Mouse (Mus musculus): Measurements from ENCODE around the gene Bcl2l13. TPM values are rescaled to one million over a fixed set of nuclear protein-coding genes. Genes with fewer than 3 reads are reported as not detected.
"Not testable (repeated sequence)": the region's sequence is repeated elsewhere in the genome, so short reads cannot be mapped to it uniquely, and the experiment has no call there.

Gene Bcl2l13
- total RNA-seq, 2 experiments from 2014 or later, result 44.0 to 51.4 TPM

- Histone ChIP-seq H3K27ac (no peak overlapping the region), H3K4me3 (no peak overlapping the region)
- no peak for DNase-seq (ENCODE audit: extremely low spot score in 1 of 2, low spot score in 2 of 2)
- TF ChIP-seq CTCF (IDR thresholded peaks at IDR 0.05), result no peak
- intact Hi-C loops (cut with DNase I), result no loop called here
Measured at GRCm38 (mm10) chr6:120832097-120832496, 3.9 kb upstream of the Bcl2l13 start.

- no peak for TF ChIP-seq CTCF (IDR thresholded peaks at IDR 0.05)
- no peak overlapping the region for H3K27ac ChIP-seq
- intact Hi-C loops (cut with DNase I), result no loop called here
- H3K4me3 ChIP-seq, result no peak overlapping the region
- DNase-seq (ENCODE audit: extremely low spot score in 1 of 2, low spot score in 2 of 2), result no peak
Measured at GRCm38 (mm10) chr6:120834766-120835321, 1.2 kb upstream of the Bcl2l13 start.

GRCm38 (mm10) chr6:120836389-120837151 lies 558 bp downstream of the Bcl2l13 start:
- H3K27ac ChIP-seq, result peak overlapping the region; percentile 98
- H3K4me3 ChIP-seq, result peak overlapping the region; percentile 89
- DNase-seq (ENCODE audit: extremely low spot score in 1 of 2, low spot score in 2 of 2), result no peak
- intact Hi-C loops (cut with DNase I), result loop anchor here (1.0 kb wide), 1 partner anchor 14 kb away; the partner anchor contains the start of gene Atp6v1e1
- TF ChIP-seq CTCF (IDR thresholded peaks at IDR 0.05), result no peak

- intact Hi-C loops (cut with DNase I), result no loop called here
- no peak overlapping the region for H3K27ac ChIP-seq
- no peak for DNase-seq (ENCODE audit: extremely low spot score in 1 of 2, low spot score in 2 of 2)
- TF ChIP-seq CTCF (IDR thresholded peaks at IDR 0.05), result no peak
- H3K4me3 ChIP-seq, result peak overlapping the region; percentile 89
Measured at GRCm38 (mm10) chr6:120837152-120837530, 1.1 kb downstream of the Bcl2l13 start.

GRCm38 (mm10) chr6:120840258-120840657 lies 4.2 kb downstream of the Bcl2l13 start:
- intact Hi-C loops (cut with DNase I), result no loop called here
- no peak for TF ChIP-seq CTCF (IDR thresholded peaks at IDR 0.05)
- no peak for DNase-seq (ENCODE audit: extremely low spot score in 1 of 2, low spot score in 2 of 2)
- Histone ChIP-seq H3K4me3 (no peak overlapping the region), H3K27ac (no peak overlapping the region)

GRCm38 (mm10) chr6:120841754-120842153 lies 5.7 kb downstream of the Bcl2l13 start:
- H3K27ac ChIP-seq, result no peak overlapping the region
- no peak for TF ChIP-seq CTCF (IDR thresholded peaks at IDR 0.05)
- no peak for DNase-seq (ENCODE audit: extremely low spot score in 1 of 2, low spot score in 2 of 2)
- H3K4me3 ChIP-seq, result no peak overlapping the region
- intact Hi-C loops (cut with DNase I), result no loop called here

DNA sequence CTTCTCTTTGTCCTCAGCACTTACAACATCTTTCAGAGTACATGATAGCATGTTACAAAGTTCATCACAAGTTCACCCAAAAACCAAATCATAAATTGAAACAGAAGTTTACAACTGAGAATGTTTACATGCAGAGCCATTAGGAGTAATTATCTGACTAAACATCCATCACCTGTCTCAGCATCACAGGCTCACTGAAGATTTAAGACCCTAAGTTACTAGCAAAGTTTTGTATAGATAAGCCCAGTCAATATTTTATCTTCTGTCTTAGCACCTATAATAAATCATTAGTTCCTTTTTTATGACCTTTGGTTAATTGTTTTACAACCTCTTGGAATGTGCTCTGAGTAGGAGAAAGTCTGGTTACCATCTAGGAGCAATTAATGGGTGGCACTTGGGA lies 14.7 kb downstream of the Bcl2l13 start:
- H3K4me3 ChIP-seq; intact Hi-C loops (cut with DNase I); H3K27ac ChIP-seq; DNase-seq (ENCODE audit: extremely low spot score in 1 of 2, low spot score in 2 of 2): not testable (repeated sequence)

GRCm38 (mm10) chr6:120854413-120854812 lies 18.4 kb downstream of the Bcl2l13 start:
- Histone ChIP-seq H3K27ac (no peak overlapping the region), H3K4me3 (no peak overlapping the region)
- intact Hi-C loops (cut with DNase I), result no loop called here
- TF ChIP-seq CTCF (IDR thresholded peaks at IDR 0.05), result no peak
- no peak for DNase-seq (ENCODE audit: extremely low spot score in 1 of 2, low spot score in 2 of 2)

GRCm38 (mm10) chr6:120858217-120858711 lies 22.3 kb downstream of the Bcl2l13 start:
- H3K4me3 ChIP-seq, result no peak overlapping the region
- peak overlapping the region; percentile 50 for H3K27ac ChIP-seq
- TF ChIP-seq CTCF (IDR thresholded peaks at IDR 0.05), result no peak
- intact Hi-C loops (cut with DNase I), result loop anchor here (1.0 kb wide), 1 partner anchor 62 kb away; no protein-coding TSS in a partner anchor
- DNase-seq (ENCODE audit: extremely low spot score in 1 of 2, low spot score in 2 of 2), result peak; percentile 26 to 31

- no peak for DNase-seq (ENCODE audit: extremely low spot score in 1 of 2, low spot score in 2 of 2)
- Histone ChIP-seq H3K4me3 (no peak overlapping the region), H3K27ac (no peak overlapping the region)
- intact Hi-C loops (cut with DNase I), result no loop called here
- no peak for TF ChIP-seq CTCF (IDR thresholded peaks at IDR 0.05)
Measured at GRCm38 (mm10) chr6:120860079-120860478, 24.1 kb downstream of the Bcl2l13 start.

DNA sequence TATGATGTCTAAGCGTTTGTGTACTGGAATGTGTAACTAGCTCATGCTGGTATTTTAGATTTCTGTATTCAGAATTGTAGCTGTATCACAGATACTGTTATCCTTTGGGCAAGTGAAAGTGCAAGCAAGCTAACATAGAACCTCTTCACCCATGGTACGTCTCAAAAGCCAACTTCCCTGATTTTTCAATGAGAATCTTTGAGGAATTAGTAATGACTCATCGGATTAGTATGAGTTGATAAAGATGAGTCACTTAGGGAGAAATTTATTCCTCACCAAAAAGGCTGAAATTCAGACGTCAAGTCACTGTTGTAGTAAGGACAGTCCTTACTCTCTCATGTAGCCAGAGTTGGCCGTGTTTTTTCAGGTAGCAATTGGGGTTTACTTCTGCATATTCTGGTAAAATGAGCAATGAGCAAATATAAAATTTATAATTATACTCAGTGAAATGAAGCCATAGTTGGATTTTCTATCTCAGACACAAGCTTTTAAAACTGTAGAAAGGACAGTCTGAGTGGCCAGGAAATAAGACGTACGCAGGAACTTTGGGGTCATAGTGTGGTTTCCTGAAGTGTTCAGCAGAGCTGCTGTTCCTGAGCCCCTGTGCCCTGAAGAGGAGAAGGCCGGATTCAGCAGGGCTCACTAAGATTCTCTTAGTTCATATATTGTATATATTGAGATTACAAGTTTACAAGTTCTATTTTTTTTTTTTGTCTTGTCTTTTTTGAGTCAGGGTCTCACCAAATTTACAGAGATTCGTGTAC lies 30.2 kb downstream of the Bcl2l13 start:
- no peak overlapping the region for H3K27ac ChIP-seq
- TF ChIP-seq CTCF (IDR thresholded peaks at IDR 0.05), result no peak
- DNase-seq (ENCODE audit: extremely low spot score in 1 of 2, low spot score in 2 of 2), result no peak
- no peak overlapping the region for H3K4me3 ChIP-seq
- intact Hi-C loops (cut with DNase I), result no loop called here

- DNase-seq (ENCODE audit: extremely low spot score in 1 of 2, low spot score in 2 of 2), result no peak
- intact Hi-C loops (cut with DNase I), result no loop called here
- H3K4me3 ChIP-seq, result no peak overlapping the region
- TF ChIP-seq CTCF (IDR thresholded peaks at IDR 0.05), result no peak
- no peak overlapping the region for H3K27ac ChIP-seq
Measured at GRCm38 (mm10) chr6:120868824-120869223, 32.8 kb downstream of the Bcl2l13 start.
